Mouse (Mus musculus): ENCODE data around the gene Bmp8b. TPM values are rescaled to one million over a fixed set of nuclear protein-coding genes. Genes with fewer than 3 reads are reported as not detected.

Bmp8b gene
- polyA plus RNA-seq (2016; fragmentation: Nextera tagmentation; extraction: Ambion mirVana) = 0.29 and 0.39 TPM in 2 replicates

GRCm38 (mm10) chr4:123104651-123105450, at the start of gene Bmp8b:
Gene Bmp8b, plus strand, starts transcription at chr4:123105165.
- no peaks in the 10 kb centered on the region for H3K36me3 ChIP-seq (replicated peaks)
- H3K9me3 ChIP-seq = no peaks in the 10 kb centered on the region
- peak within 1 kb of the TSS; percentile 51 for H3K4me3 ChIP-seq
- 5% methylated on average over 75 of the region's 75 CpGs for whole genome bisulfite sequencing
- peaks cover 63% of the 10 kb centered on the region for H3K27me3 ChIP-seq (replicated peaks; ENCODE audit: low read depth, poor library complexity, severe bottlenecking)
- H3K27ac ChIP-seq (replicated peaks) = no peak within 1 kb of the TSS
- H3K4me1 ChIP-seq = peaks cover 12% of the 10 kb centered on the region
- DNase-seq (ENCODE audit: low spot score) = peak; percentile 46

- DNase-seq (ENCODE audit: low spot score) = no peak
- no peaks in the 10 kb centered on the region for H3K27me3 ChIP-seq (replicated peaks; ENCODE audit: low read depth, poor library complexity, severe bottlenecking)
- no peak overlapping the region for H3K27ac ChIP-seq (replicated peaks)
- WGBS = 86% methylated on average over 3 of the region's 3 CpGs
- H3K4me1 ChIP-seq = no peaks in the 10 kb centered on the region; the same call in 1 of the 2 replicates
- H3K4me3 ChIP-seq = no peak overlapping the region
- H3K9me3 ChIP-seq = no peaks in the 10 kb centered on the region
- peaks cover 57% of the 10 kb centered on the region for H3K36me3 ChIP-seq (replicated peaks)
Observed at GRCm38 (mm10) chr4:123056560-123057109, 48.3 kb upstream of the Bmp8b start.

- Histone ChIP-seq H3K36me3 (replicated peaks) (peaks cover 43% of the 10 kb centered on the region), H3K4me3 (no peak overlapping the region), H3K27me3 (replicated peaks; ENCODE audit: low read depth, poor library complexity, severe bottlenecking) (no peaks in the 10 kb centered on the region), H3K4me1 (no peaks in the 10 kb centered on the region; the same call in 1 of the 2 replicates), H3K27ac (replicated peaks) (no peak overlapping the region), H3K9me3 (no peaks in the 10 kb centered on the region)
- DNase-seq (ENCODE audit: low spot score) = no peak
- WGBS = 65% methylated on average over 1 of the region's 1 CpGs
Observed at GRCm38 (mm10) chr4:123057957-123058356, 47.0 kb upstream of the Bmp8b start.

- no peak overlapping the region for H3K4me3 ChIP-seq
- H3K27me3 ChIP-seq (replicated peaks; ENCODE audit: low read depth, poor library complexity, severe bottlenecking) = no peaks in the 10 kb centered on the region
- peaks cover 6% of the 10 kb centered on the region for H3K36me3 ChIP-seq (replicated peaks)
- H3K9me3 ChIP-seq = no peaks in the 10 kb centered on the region
- no peak for DNase-seq (ENCODE audit: low spot score)
- whole genome bisulfite sequencing = 68% methylated on average over 5 of the region's 5 CpGs
- no peak overlapping the region for H3K27ac ChIP-seq (replicated peaks)
- no peaks in the 10 kb centered on the region; the same call in 1 of the 2 replicates for H3K4me1 ChIP-seq
Observed at GRCm38 (mm10) chr4:123061744-123062143, 43.2 kb upstream of the Bmp8b start.

GRCm38 (mm10) chr4:123068646-123069045, 36.3 kb upstream of the Bmp8b start:
- Histone ChIP-seq H3K9me3 (no peaks in the 10 kb centered on the region), H3K27me3 (replicated peaks; ENCODE audit: low read depth, poor library complexity, severe bottlenecking) (peaks cover 7% of the 10 kb centered on the region; the same call in 1 of the 2 replicates), H3K27ac (replicated peaks) (no peak overlapping the region), H3K4me1 (peaks cover 6% of the 10 kb centered on the region), H3K36me3 (replicated peaks) (no peaks in the 10 kb centered on the region), H3K4me3 (no peak overlapping the region)
- no peak for DNase-seq (ENCODE audit: low spot score)
- WGBS = 85% methylated on average over 6 of the region's 6 CpGs

GRCm38 (mm10) chr4:123071266-123071966, 33.5 kb upstream of the Bmp8b start:
- Histone ChIP-seq H3K36me3 (replicated peaks) (no peaks in the 10 kb centered on the region), H3K9me3 (no peaks in the 10 kb centered on the region), H3K27ac (replicated peaks) (peak overlapping the region; percentile 40), H3K4me3 (peak overlapping the region; percentile 36), H3K27me3 (replicated peaks; ENCODE audit: low read depth, poor library complexity, severe bottlenecking) (peaks cover 7% of the 10 kb centered on the region; the same call in 1 of the 2 replicates), H3K4me1 (peaks cover 6% of the 10 kb centered on the region)
- WGBS = 9% methylated on average over 13 of the region's 13 CpGs
- DNase-seq (ENCODE audit: low spot score) = peak; percentile 56

GRCm38 (mm10) chr4:123076928-123077327, 28.0 kb upstream of the Bmp8b start:
- no peak overlapping the region for H3K4me3 ChIP-seq
- WGBS = 67% methylated on average over 8 of the region's 8 CpGs
- H3K27me3 ChIP-seq (replicated peaks; ENCODE audit: low read depth, poor library complexity, severe bottlenecking) = no peaks in the 10 kb centered on the region
- H3K9me3 ChIP-seq = no peaks in the 10 kb centered on the region
- no peaks in the 10 kb centered on the region for H3K36me3 ChIP-seq (replicated peaks)
- DNase-seq (ENCODE audit: low spot score) = no peak
- no peak overlapping the region for H3K27ac ChIP-seq (replicated peaks)
- H3K4me1 ChIP-seq = peaks cover 6% of the 10 kb centered on the region

- H3K4me1 ChIP-seq = peaks cover 10% of the 10 kb centered on the region; the same call in 1 of the 2 replicates
- WGBS = 82% methylated on average over 4 of the region's 4 CpGs
- DNase-seq (ENCODE audit: low spot score) = no peak
Observed at GRCm38 (mm10) chr4:123078231-123078630, 26.7 kb upstream of the Bmp8b start.

GRCm38 (mm10) chr4:123080791-123081190, 24.2 kb upstream of the Bmp8b start:
- Histone ChIP-seq H3K27ac (replicated peaks) (no peak overlapping the region), H3K27me3 (replicated peaks; ENCODE audit: low read depth, poor library complexity, severe bottlenecking) (no peaks in the 10 kb centered on the region), H3K4me3 (no peak overlapping the region), H3K36me3 (replicated peaks) (no peaks in the 10 kb centered on the region), H3K9me3 (no peaks in the 10 kb centered on the region), H3K4me1 (peaks cover 10% of the 10 kb centered on the region; the same call in 1 of the 2 replicates)
- WGBS = 44% methylated on average over 13 of the region's 13 CpGs
- DNase-seq (ENCODE audit: low spot score) = no peak

More at GRCm38 (mm10) chr4:123078231-123078630, 26.7 kb upstream of the Bmp8b start:
- Histone ChIP-seq H3K9me3 (no peaks in the 10 kb centered on the region), H3K36me3 (replicated peaks) (no peaks in the 10 kb centered on the region), H3K27me3 (replicated peaks; ENCODE audit: low read depth, poor library complexity, severe bottlenecking) (no peaks in the 10 kb centered on the region), H3K27ac (replicated peaks) (no peak overlapping the region), H3K4me3 (no peak overlapping the region)

GRCm38 (mm10) chr4:123082283-123083163, 22.4 kb upstream of the Bmp8b start:
- WGBS = 69% methylated on average over 20 of the region's 20 CpGs
- H3K9me3 ChIP-seq = no peaks in the 10 kb centered on the region
- H3K27me3 ChIP-seq (replicated peaks; ENCODE audit: low read depth, poor library complexity, severe bottlenecking) = no peaks in the 10 kb centered on the region
- peaks cover 10% of the 10 kb centered on the region; the same call in 1 of the 2 replicates for H3K4me1 ChIP-seq
- H3K27ac ChIP-seq (replicated peaks) = 0 out of 2 replicates have a peak overlapping the region, but pooled peaks have one; percentile 24
- peak; percentile 71 for DNase-seq (ENCODE audit: low spot score)
- H3K4me3 ChIP-seq = no peak overlapping the region
- H3K36me3 ChIP-seq (replicated peaks) = no peaks in the 10 kb centered on the region

- Histone ChIP-seq H3K4me1 (peaks cover 10% of the 10 kb centered on the region; the same call in 1 of the 2 replicates), H3K27ac (replicated peaks) (no peak overlapping the region), H3K9me3 (no peaks in the 10 kb centered on the region), H3K27me3 (replicated peaks; ENCODE audit: low read depth, poor library complexity, severe bottlenecking) (no peaks in the 10 kb centered on the region), H3K36me3 (replicated peaks) (no peaks in the 10 kb centered on the region), H3K4me3 (no peak overlapping the region)
- 72% methylated on average over 13 of the region's 13 CpGs for WGBS
- no peak for DNase-seq (ENCODE audit: low spot score)
Observed at GRCm38 (mm10) chr4:123083323-123083902, 21.6 kb upstream of the Bmp8b start.

All from embryonic facial prominence, embryonic 10.5 days (tissue).